Mouse (Mus musculus): ENCODE data around the gene Slc45a3. TPM values are rescaled to one million over a fixed set of nuclear protein-coding genes. Genes with fewer than 3 reads are reported as not detected.

Gene Slc45a3
- polyA plus RNA-seq, 1 experiment from 2014 or later, result 2.1 TPM

- Histone ChIP-seq H3K9me3 (ENCODE audit: control insufficient read depth, low read length) (no peaks in the 10 kb centered on the region), H3K9ac (replicated peaks; ENCODE audit: low read depth, low read length) (no peak overlapping the region), H3K27me3 (replicated peaks; ENCODE audit: control insufficient read depth, insufficient read depth, low read length) (no peaks in the 10 kb centered on the region), H3K36me3 (ENCODE audit: control insufficient read depth, insufficient read depth) (no peaks in the 10 kb centered on the region), H3K4me3 (replicated peaks; ENCODE audit: low read length) (no peak overlapping the region), H3K4me2 (ENCODE audit: low read length) (no peak overlapping the region), H3K4me1 (replicated peaks; ENCODE audit: control insufficient read depth, insufficient read depth, low read length) (peaks cover 20% of the 10 kb centered on the region), H3K27ac (ENCODE audit: low read length) (no peak overlapping the region; the same call in 1 of the 2 replicates)
- 5% methylated on average over 15 of the region's 16 CpGs for whole genome bisulfite sequencing
- peak; percentile 62 for ATAC-seq
These were observed 8.1 kb downstream of the Slc45a3 start for GRCm38 (mm10) chr1:131970661-131971520.

GRCm38 (mm10) chr1:131971771-131972497, 9.2 kb downstream of the Slc45a3 start:
- Histone ChIP-seq H3K4me1 (replicated peaks; ENCODE audit: control insufficient read depth, insufficient read depth, low read length) (peaks cover 20% of the 10 kb centered on the region), H3K4me3 (replicated peaks; ENCODE audit: low read length) (no peak overlapping the region), H3K36me3 (ENCODE audit: control insufficient read depth, insufficient read depth) (no peaks in the 10 kb centered on the region), H3K9me3 (ENCODE audit: control insufficient read depth, low read length) (no peaks in the 10 kb centered on the region), H3K9ac (replicated peaks; ENCODE audit: low read depth, low read length) (no peak overlapping the region), H3K27ac (ENCODE audit: low read length) (no peak overlapping the region), H3K27me3 (replicated peaks; ENCODE audit: control insufficient read depth, insufficient read depth, low read length) (no peaks in the 10 kb centered on the region), H3K4me2 (ENCODE audit: low read length) (no peak overlapping the region)
- ATAC-seq, result peak; percentile 22; the same call in 1 of the 2 replicates
- WGBS, result 9% methylated on average over 15 of the region's 15 CpGs

- no peaks in the 10 kb centered on the region for H3K36me3 ChIP-seq (ENCODE audit: control insufficient read depth, insufficient read depth)
- peaks cover 20% of the 10 kb centered on the region for H3K4me1 ChIP-seq (replicated peaks; ENCODE audit: control insufficient read depth, insufficient read depth, low read length)
- H3K27me3 ChIP-seq (replicated peaks; ENCODE audit: control insufficient read depth, insufficient read depth, low read length), result no peaks in the 10 kb centered on the region
- H3K9ac ChIP-seq (replicated peaks; ENCODE audit: low read depth, low read length), result no peak overlapping the region
- ATAC-seq, result no peak; the same call in 1 of the 2 replicates
- no peak overlapping the region for H3K27ac ChIP-seq (ENCODE audit: low read length)
- WGBS, result 25% methylated on average over 13 of the region's 13 CpGs
- H3K9me3 ChIP-seq (ENCODE audit: control insufficient read depth, low read length), result no peaks in the 10 kb centered on the region
- no peak overlapping the region for H3K4me3 ChIP-seq (replicated peaks; ENCODE audit: low read length)
- H3K4me2 ChIP-seq (ENCODE audit: low read length), result no peak overlapping the region
These were observed 9.9 kb downstream of the Slc45a3 start for GRCm38 (mm10) chr1:131972498-131973334.

GRCm38 (mm10) chr1:131973991-131974390, 11.2 kb downstream of the Slc45a3 start:
- Histone ChIP-seq H3K27me3 (replicated peaks; ENCODE audit: control insufficient read depth, insufficient read depth, low read length) (no peaks in the 10 kb centered on the region), H3K36me3 (ENCODE audit: control insufficient read depth, insufficient read depth) (no peaks in the 10 kb centered on the region), H3K4me1 (replicated peaks; ENCODE audit: control insufficient read depth, insufficient read depth, low read length) (peaks cover 20% of the 10 kb centered on the region), H3K27ac (ENCODE audit: low read length) (no peak overlapping the region), H3K9me3 (ENCODE audit: control insufficient read depth, low read length) (no peaks in the 10 kb centered on the region), H3K9ac (replicated peaks; ENCODE audit: low read depth, low read length) (no peak overlapping the region), H3K4me3 (replicated peaks; ENCODE audit: low read length) (no peak overlapping the region), H3K4me2 (ENCODE audit: low read length) (no peak overlapping the region)
- WGBS, result 78% methylated on average over 6 of the region's 6 CpGs
- no peak for ATAC-seq

GRCm38 (mm10) chr1:131976886-131977285, 14.1 kb downstream of the Slc45a3 start:
- ATAC-seq, result no peak
- H3K9me3 ChIP-seq (ENCODE audit: control insufficient read depth, low read length), result no peaks in the 10 kb centered on the region
- no peak overlapping the region for H3K4me2 ChIP-seq (ENCODE audit: low read length)
- H3K4me3 ChIP-seq (replicated peaks; ENCODE audit: low read length), result no peak overlapping the region
- peaks cover 6% of the 10 kb centered on the region; the same call in 1 of the 2 replicates for H3K4me1 ChIP-seq (replicated peaks; ENCODE audit: control insufficient read depth, insufficient read depth, low read length)
- H3K36me3 ChIP-seq (ENCODE audit: control insufficient read depth, insufficient read depth), result no peaks in the 10 kb centered on the region
- H3K27me3 ChIP-seq (replicated peaks; ENCODE audit: control insufficient read depth, insufficient read depth, low read length), result no peaks in the 10 kb centered on the region
- WGBS, result 85% methylated on average over 5 of the region's 5 CpGs
- H3K27ac ChIP-seq (ENCODE audit: low read length), result no peak overlapping the region
- no peak overlapping the region for H3K9ac ChIP-seq (replicated peaks; ENCODE audit: low read depth, low read length)

- H3K9me3 ChIP-seq (ENCODE audit: control insufficient read depth, low read length), result no peaks in the 10 kb centered on the region
- no peak overlapping the region for H3K27ac ChIP-seq (ENCODE audit: low read length)
- no peaks in the 10 kb centered on the region for H3K4me1 ChIP-seq (replicated peaks; ENCODE audit: control insufficient read depth, insufficient read depth, low read length)
- H3K36me3 ChIP-seq (ENCODE audit: control insufficient read depth, insufficient read depth), result no peaks in the 10 kb centered on the region
- H3K4me3 ChIP-seq (replicated peaks; ENCODE audit: low read length), result no peak overlapping the region
- H3K27me3 ChIP-seq (replicated peaks; ENCODE audit: control insufficient read depth, insufficient read depth, low read length), result no peaks in the 10 kb centered on the region
- no peak for ATAC-seq
- H3K4me2 ChIP-seq (ENCODE audit: low read length), result no peak overlapping the region
- 43% methylated on average over 2 of the region's 2 CpGs for WGBS
- no peak overlapping the region for H3K9ac ChIP-seq (replicated peaks; ENCODE audit: low read depth, low read length)
These were observed 17.7 kb downstream of the Slc45a3 start for GRCm38 (mm10) chr1:131980471-131980870.

GRCm38 (mm10) chr1:131981378-131982013, 18.7 kb downstream of the Slc45a3 start:
- Histone ChIP-seq H3K4me1 (replicated peaks; ENCODE audit: control insufficient read depth, insufficient read depth, low read length) (no peaks in the 10 kb centered on the region), H3K9ac (replicated peaks; ENCODE audit: low read depth, low read length) (no peak overlapping the region), H3K9me3 (ENCODE audit: control insufficient read depth, low read length) (no peaks in the 10 kb centered on the region), H3K36me3 (ENCODE audit: control insufficient read depth, insufficient read depth) (no peaks in the 10 kb centered on the region), H3K27ac (ENCODE audit: low read length) (no peak overlapping the region), H3K4me3 (replicated peaks; ENCODE audit: low read length) (no peak overlapping the region), H3K4me2 (ENCODE audit: low read length) (no peak overlapping the region), H3K27me3 (replicated peaks; ENCODE audit: control insufficient read depth, insufficient read depth, low read length) (no peaks in the 10 kb centered on the region)
- 51% methylated on average over 12 of the region's 12 CpGs for WGBS
- ATAC-seq, result peak; percentile 68

- H3K36me3 ChIP-seq (ENCODE audit: control insufficient read depth, insufficient read depth), result no peaks in the 10 kb centered on the region
- H3K9ac ChIP-seq (replicated peaks; ENCODE audit: low read depth, low read length), result no peak overlapping the region
- no peak overlapping the region for H3K4me2 ChIP-seq (ENCODE audit: low read length)
- WGBS, result 22% methylated on average over 5 of the region's 5 CpGs
- ATAC-seq, result peak; percentile 60
- H3K9me3 ChIP-seq (ENCODE audit: control insufficient read depth, low read length), result no peaks in the 10 kb centered on the region
- H3K4me3 ChIP-seq (replicated peaks; ENCODE audit: low read length), result no peak overlapping the region
- no peak overlapping the region for H3K27ac ChIP-seq (ENCODE audit: low read length)
- no peaks in the 10 kb centered on the region for H3K4me1 ChIP-seq (replicated peaks; ENCODE audit: control insufficient read depth, insufficient read depth, low read length)
- H3K27me3 ChIP-seq (replicated peaks; ENCODE audit: control insufficient read depth, insufficient read depth, low read length), result no peaks in the 10 kb centered on the region
These were observed 20.1 kb downstream of the Slc45a3 start for GRCm38 (mm10) chr1:131982907-131983306.
